Mouse (Mus musculus): ENCODE results near the gene Myo19.

- no peak for TF ChIP-seq CTCF (IDR thresholded peaks at IDR 0.05; ENCODE audit: low read depth)
- TF ChIP-seq EP300 (IDR thresholded peaks at IDR 0.05; ENCODE audit: low read depth), result no peak
Measured at GRCm38 (mm10) chr11:84957171-84957570, 77.2 kb downstream of the Myo19 start.
